Mouse (Mus musculus): Measurements from ENCODE around the gene Slc43a1.

The Slc43a1 gene

DNA sequence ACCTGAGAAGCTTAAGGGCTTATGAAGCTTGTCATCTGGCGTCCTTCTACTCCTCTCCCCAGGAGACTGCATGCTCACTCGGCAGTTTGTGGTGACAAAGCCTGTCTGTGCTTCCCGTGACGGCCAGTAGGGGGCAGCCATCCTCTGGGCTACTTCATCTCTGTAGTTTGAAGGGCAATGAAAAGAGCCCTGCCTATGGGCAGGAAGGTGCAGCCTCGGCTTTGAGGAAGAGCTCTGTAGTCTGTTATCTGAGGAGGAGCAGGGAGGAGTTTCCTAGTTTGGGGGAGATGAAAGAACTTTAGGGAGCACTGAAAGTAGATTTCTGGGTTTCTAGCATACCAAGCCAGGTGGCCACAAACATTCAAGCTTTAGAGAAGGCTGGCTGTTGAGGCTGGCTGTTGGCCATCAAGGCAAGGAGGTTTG, 29.9 kb downstream of the Slc43a1 start:
- DNase-seq (ENCODE audit: low read depth), result peak; percentile 64

DNA sequence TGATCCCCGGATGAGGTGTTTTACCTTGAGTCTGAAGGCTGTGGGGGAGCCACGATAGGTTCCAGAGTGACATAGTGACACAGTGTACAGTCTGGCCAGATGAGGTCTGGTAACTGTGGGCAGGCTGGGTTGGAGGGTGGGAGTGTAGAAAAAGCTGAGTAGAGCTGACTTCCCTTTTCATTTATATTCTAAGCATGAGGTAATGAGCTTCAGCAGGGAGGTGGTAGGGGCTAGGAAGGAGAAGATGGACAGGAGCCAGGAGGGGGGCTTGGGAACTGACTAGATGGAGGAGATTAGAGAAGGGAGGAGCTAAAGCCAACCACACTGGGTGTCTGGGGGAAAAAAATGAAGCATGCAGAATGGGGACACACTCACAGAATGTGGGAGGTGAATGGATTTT, 30.3 kb downstream of the Slc43a1 start:
- DNase-seq (ENCODE audit: low read depth), result no peak

DNA sequence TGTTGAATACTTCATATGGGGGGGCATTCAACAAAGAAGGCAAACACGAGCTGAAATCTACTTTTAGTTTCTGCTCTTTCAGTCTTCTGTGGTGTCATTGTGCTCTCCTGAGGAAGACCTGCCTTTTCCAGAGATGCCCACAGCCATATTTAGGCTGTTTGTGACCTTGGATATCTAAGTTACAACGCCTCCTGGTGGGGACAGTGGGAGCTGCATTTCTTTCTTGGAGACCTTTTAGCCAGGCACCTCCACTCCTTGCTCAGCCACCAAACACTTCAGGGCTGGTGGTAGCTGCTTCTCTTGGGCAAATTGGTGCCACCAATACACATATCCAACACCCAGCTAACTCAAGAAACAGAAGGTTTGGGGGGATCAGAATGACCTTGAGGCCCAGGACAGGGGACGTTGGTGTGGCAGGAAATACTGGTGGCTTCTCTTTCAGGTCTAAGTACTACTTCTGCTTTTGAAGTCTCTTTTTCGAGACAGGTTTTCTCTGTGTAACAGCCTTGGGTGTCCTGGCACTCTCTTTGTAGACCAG, 32.0 kb downstream of the Slc43a1 start:
- peak; percentile 35 for DNase-seq (ENCODE audit: low read depth)

DNA sequence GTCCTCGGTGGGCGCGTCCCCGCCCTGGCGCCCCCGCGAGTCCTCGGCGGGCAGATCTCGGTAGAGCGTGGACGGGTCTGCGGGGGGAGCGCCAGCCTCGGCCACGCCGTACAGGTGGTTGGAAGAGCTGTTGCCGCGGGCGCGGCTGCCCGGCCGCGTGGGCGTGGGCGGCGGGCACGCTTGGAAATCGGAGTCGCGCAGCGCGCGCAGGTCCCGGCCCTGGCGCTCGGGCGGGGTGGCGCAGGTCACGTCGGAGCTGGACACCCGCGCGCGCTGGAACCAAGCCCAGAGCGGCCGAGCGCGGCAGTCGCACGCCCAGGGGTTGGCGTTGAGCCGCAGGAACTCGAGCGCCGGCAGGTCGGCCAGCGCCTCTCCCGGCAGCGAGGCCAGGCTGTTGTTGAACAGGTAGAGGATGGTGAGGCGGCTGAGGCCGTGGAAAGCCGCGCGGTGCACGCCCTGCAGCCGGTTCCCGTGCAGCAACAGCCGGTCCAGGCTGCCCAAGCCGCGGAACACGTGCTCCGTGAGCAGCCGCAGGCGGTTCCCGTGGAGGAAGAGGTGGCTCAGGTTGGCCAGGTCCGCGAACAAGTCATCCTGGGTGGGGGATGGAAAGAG, 33.6 kb downstream of the Slc43a1 start:
- no peak for DNase-seq (ENCODE audit: low read depth)

DNA sequence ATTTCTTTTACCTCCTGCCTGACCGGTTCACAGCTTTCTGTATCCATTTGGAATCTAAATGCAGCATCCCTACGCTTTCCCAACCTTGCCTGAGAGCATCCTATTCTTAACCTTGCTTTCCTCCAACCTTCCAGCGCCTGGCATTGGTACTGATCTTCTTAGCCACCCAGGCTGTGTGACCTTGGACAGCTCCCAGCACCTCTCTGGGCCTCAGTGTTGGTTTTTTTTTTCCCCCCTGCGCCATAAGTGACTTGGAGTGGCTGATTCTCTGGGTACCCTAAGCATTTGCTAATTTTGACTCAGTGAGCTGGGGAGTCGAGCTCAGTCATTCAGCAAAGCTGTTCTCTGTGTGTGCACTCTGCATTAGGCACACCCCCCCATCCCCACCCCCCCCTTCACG, 37.2 kb downstream of the Slc43a1 start:
- no peak for DNase-seq (ENCODE audit: low read depth)

DNA sequence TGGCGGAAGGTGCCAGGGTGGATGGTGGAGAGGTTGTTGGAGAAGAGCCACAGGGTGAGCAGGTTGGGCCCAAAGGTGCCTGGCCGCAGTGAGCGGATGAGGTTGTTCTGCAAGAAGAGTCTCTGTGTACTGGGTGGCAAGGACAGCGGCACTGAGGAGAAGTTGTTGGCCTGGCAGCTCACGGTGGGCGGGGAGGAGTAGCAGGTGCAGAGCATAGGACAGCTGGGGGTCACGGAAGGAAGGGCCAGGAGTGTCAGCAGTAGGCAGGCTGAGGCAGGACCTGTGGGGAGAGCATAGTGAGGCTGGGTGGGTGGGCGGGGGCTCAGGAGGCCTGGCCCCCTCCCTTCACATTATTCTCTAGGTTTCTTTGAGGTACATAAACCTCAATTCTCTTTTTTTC, 41.9 kb downstream of the Slc43a1 start:
- no peak for DNase-seq (ENCODE audit: low read depth)

DNA sequence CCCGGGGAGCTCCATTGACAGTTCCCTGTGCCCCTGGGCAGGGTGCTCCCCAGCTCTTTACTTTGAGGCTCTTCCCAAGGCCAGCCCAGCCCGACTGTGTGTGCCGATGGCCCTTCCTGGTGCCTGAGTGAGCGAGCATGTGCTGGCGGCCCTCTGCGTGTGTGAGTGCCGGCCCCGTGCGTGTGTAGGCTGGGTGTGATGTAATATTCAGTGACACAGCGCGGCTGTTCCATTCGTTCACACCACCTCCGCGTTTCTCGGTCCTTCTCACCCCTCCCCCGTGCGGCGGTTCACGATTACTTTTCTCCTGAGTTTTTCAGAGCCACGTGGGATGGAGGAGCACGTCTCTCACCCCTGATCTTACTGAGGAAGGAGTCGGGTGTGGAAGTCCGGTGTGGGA, 44.0 kb downstream of the Slc43a1 start:
- no peak for DNase-seq (ENCODE audit: low read depth)

DNA sequence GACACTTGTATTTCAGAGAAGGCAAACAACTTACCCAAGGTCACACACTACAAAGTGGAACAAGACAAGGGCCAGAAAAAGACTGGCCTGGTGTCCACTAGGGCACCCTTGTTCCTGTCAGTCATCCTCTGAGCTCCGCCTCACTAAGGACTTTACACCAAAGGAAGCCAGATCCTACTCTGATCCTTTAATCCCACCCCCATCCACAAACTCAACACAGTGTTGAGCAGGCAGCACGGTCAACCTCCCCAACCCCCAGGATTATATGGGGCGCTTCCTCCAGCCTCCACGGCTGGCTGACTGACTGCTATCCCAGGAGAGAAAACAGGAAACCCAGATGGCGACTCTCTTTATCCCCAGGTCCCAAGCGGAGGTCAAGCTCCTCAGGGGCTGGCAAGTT, 44.4 kb downstream of the Slc43a1 start:
- no peak for DNase-seq (ENCODE audit: low read depth)

DNA sequence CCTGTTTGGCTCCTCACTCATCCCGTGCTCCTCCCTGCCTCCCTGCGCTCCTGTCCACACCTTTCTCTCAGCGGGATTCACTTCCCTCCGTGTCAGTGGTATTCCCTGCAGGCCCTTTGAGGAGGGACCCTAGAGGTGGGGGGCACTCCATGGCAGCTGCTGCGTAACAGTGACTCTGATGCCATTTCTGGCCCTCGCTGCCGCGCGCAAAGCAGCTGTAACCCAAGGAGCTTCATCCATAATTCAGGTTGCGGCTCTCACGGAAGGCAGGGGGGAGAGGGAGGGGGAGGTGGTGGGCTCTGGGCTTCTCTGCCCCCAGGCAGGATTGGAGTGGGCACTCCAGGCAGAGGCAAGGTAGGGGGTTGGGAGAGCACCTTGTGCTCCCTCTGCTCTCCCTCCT, 44.9 kb downstream of the Slc43a1 start:
- DNase-seq (ENCODE audit: low read depth), result no peak

DNA sequence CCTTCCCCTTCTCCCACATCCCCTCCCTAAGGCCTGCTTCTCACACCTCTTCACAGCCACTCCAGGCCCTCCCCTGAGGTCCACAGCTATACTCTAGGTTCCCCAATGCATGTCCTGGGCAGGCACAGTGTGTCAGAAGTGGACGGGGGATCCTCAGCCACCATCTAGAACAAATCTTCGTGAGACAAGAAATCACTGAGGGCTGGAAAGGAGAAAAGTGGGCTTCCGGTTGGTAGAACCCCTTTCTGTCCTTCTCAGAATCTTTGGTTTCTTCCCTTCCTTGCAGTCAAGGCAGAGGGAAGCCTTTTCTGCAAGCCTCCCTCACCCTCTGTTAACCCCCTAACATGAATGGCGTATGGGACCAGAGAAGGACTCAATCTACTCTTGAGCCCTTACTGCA, 45.3 kb downstream of the Slc43a1 start:
- no peak for DNase-seq (ENCODE audit: low read depth)

DNA sequence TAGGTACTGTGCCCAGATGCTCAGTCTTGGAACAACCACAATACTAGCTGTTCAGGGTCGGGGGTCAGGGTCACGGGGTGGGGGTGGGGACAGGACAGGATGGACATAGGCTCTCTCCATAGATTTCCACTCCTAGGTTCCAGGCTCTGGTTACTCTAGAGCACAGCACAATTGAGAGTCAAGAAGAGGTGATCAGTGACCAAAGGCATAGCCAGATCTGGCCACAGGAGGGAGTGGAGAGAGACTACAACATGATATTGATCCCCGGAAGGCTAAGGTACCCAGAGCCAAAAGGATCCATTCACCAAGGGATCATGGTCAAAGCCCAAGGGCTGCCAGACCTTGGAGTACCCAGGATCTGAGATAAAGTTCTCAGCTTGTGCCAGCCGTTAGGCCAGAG, 46.0 kb downstream of the Slc43a1 start:
- DNase-seq (ENCODE audit: low read depth), result no peak

DNA sequence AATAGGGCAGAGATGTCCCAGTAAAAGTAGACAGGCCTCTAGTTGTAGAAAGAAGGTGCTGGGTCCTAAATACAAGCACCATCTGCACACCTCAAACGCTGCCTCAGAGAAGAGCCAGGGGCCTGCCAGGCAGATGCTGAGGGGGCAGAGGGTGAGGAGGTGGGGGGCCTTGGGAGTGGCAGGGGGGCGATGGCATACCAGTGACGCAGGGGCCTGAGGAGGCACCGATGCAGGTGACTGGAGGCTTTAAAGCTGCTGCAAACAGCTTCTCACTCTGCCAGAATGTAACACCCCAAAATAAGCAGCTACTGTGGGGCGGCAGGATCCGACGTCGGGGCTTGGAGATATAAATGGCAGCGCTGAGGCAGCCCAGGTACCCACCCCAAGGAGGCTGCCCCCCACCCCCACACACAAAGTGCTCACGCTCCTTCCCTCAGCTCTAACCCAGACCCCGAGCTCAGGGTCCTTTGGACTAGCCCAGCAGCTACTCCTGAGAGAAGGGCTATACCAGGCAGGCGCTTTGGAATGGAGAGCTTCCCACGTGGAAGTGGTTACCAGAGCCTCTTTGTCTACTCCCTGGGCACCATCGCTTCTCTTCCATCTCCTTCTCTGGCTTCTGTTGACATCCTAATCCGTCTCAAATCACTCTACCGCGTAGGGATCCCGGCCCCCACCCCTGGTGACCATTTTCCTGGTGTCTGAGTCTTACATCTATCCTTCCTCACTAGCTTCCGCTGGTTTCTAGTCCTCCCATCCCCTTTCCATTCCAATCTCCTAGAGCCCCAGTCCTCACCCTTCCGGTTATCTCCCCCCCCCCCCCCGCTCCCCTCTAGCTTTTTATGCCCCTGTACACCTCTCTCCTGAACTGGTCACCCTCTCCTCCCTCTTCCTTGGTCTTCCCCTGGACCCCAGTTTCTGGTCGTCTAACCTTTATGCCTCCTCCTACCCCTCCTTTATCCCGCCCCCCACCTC, 46.7 kb downstream of the Slc43a1 start:
- DNase-seq (ENCODE audit: low read depth), result no peak

DNA sequence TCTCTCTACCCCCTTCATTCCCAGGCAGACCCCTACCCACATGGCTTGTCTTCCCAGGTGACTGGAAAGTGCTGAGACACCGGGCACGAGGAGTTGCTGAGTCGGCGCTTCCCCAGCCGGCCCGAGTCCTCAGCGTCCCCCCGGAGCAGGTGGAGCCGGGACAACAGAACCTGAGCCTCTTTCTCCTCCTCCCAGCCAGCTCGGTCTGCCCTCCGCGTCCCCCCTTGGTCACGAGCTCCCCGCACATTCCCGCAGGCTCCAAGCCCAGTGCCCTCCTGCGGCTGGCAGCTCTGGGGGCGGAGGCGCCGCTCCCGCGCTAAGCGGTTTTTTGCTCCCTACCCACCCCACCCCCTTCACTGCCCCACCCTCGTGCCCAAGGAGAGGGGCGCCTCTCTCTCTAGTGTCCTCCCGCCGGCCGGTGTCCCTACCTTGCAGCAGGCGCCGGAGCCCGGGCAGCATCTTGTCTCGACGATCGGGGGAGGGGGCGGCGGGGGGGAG, 47.6 kb downstream of the Slc43a1 start, which contains the start of gene Rtn4rl2:
Rtn4rl2 (minus strand) TSS at position 477 of the 498 bp plus-strand sequence.
- DNase-seq (ENCODE audit: low read depth), result no peak

DNA sequence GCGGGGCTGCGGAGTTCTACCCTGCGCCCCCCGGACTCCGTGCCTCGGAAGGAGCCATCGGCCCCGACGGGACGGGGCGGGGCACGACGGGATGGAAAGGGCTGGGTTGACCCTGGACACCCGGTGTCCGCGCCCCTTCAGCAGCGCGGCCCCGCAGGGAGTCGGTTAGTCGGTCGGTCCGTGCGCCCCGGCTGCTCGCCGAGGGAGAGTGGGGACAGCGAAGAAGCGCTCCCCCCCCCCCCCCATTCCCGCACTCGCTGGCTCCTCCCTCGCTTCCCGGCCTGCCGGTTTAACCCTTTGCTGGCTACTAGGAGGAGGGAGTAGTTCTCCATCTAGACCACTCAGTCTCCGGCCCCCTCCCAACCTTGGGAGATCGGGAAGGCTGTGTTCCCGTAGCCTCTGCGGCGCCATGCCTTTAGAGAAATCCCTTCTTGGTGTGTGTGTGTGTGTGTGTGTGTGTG, 48.2 kb downstream of the Slc43a1 start:
- peak; percentile 9 for DNase-seq (ENCODE audit: low read depth)

DNA sequence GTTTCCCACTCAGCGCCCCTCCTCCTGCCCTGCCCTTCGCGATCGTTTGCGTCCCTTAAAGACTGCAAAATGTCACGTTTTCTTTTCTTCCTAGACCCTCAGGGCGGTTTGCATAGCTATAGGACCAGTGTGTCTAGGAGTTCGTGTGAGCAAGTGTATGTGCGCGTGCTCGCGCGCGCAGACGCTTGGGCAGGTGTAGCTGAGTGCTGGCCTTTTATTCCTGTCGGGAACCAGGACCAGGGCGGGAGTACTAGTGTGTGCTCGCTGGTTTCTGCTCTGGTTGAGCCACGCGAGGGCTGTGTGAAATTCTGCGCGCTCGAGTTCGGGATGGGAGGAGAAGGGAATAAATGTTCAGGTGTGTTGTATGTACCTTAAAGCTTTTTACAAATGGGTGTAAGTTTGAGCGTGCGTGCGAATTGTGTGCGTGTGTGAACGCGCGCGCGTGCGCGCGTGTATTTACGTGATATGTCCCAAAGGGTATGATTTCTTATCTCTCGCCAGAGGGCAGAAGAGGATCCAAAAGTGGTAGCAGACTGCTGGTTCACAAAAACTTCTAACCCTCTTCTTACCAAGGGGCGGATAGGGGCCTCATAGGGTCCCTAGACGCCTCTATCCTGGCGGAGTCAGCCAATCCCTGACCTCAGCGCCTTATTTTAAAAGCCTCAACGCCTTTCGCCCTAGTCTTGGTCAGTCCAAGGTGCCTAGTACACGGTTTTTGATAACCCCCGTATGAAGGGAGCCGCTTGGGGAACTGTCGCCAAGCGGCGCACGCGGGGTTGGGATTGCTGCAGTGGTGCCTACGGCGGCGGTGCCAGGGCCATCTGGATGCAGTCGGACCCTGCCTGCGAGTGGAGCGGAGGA, 49.0 kb downstream of the Slc43a1 start:
- DNase-seq (ENCODE audit: low read depth), result peak; percentile 57

DNA sequence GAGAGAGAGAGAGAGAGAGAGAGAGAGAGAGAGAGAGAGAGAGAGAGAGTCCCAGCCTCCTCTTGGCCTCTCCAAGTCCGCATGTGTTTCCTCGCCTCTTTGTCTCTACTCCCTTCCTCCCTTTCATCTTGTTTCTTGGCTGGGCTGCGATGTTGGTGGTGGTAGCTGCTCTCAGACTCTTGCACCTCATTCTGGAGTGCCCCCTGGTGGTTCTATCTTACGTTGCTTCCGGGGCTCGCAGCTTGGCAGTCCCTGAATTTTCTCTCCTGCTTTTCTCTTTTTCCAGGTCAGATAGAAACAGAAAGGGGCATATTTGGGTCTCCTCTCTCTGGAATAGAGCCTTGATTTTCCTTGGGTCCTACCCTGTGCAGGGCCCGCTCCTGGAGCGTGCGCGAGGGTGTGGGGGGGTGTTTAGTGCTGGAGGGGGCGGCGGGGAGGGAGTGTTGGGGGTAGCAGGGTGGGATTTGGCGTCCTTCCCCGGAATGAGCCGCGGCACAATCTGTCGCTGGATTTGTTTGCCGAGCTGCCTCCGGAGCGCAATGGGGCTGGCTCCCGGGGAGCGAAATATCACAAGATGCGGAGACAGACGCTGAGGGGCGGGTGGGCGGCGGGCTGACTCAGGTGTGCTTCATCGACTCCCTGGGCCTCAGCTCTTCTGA, 50.1 kb downstream of the Slc43a1 start:
- DNase-seq (ENCODE audit: low read depth), result peak; percentile 78

DNA sequence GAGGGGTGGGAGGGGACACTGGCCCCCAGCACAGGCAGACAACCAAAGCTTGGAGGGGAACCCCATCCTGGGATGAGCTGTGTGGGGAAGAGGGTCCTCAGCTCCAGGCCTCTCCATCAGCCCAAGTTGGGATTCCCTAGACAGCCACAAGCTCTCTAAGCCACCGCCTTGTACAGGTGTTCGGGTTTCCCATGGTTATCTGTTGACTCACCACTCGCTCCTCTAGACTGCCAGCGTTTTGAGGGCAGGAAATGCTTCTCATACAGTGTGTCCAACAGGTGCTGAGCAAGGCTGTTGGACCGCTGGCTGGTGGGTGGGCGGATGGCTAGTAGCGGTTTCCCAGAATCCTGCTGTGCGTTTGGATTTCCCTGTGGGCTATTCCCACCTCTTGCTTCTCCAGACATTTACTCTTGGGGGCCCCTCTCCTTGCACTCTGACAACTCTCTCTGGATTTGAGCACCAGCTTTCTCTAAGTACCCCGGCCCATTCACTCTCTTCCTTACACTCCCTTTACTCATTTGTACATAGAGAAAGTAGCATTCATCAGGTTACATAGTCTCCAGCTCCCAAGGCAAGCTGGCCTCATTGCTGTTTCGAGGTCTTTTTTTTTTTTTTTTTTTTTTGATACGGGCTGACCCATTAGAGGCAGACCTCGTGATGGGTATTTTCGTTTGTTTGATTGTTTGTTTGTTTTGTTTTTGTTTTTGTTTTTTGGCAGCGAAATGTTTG, 50.8 kb downstream of the Slc43a1 start:
- DNase-seq (ENCODE audit: low read depth), result peak; percentile 35

DNA sequence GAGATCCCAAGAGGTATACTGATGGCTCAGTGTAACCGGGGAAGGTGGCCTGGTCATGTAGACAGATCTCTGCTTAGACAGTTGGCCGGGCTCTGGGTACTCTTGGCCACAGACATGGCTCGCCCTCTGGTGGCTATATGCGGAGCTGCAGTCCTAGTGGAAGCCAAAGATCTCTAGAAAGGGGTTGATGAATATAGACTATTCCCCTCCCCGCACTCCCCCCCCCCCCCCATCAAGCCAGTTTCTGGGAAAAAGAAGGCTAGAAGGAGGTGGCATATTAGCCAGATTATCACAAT, 51.3 kb downstream of the Slc43a1 start:
- DNase-seq (ENCODE audit: low read depth), result peak; percentile 75

DNA sequence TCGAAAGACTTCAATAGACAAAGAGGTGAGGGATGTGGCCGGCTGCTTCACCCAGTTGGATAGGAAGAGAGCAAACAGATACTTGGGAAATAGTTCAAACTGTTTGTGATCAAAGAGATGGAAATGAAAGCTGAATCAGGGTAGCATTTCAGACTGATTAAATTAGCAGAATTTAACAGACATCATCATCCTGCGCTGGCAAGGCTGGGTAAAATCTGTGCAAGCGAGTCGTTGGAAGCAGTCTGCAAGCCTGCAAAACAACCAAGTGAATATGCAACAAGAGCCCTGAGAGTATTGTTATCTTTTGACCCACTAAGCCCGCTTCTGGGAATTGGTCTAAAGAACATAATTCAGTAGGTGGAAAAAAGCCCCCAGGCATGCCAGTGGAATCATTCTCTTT, 54.7 kb downstream of the Slc43a1 start:
- DNase-seq (ENCODE audit: low read depth), result no peak

DNA sequence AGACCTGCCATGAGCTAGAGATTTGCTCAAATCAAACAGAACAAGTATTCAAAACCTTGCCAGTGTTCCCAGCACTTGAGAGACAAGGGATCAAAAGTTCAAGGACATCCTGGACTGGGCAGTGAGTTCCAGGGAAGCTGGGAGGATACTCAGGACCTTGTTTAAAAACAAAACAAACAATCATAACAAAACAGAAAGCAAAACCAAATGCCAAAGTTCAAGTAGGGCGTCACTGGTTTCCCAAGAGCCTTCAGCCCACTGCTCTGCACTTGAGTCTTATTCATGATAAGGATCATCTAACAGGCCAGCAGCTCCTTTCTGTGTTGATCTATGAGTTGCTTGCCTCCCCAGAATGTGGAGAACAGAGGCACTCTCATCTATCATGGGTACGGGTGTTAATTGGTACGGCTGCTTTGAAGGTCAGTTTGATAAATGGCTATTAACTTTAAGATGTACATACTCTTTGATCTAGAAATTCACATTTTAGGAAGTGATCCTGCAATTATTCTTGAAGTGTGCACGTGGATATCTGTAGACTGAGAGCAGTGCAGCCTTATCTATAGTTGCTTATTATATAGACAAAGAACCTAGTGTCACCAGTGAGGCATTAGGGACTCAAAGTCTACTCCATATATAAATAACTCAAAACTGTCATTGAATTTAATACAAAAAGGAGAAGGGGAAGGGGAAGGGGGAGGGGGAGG, 57.0 kb downstream of the Slc43a1 start:
- no peak for DNase-seq (ENCODE audit: low read depth)

All from naive thymus-derived CD4-positive, alpha-beta T cell, adult 2 months (primary cell).